Mouse (Mus musculus) c-Kit-positive CD71-positive TER-119-positive erythroid progenitor cells, embryonic 14.5 days (primary cell): ENCODE results near the gene Fnbp4.

Experiments
- DNase-seq: peaks from one replicate; pipeline ENCODE4 v3.0.0-alpha.2; 2013; ENCODE audit warnings: low spot score

Fnbp4 gene

GRCm38 (mm10) chr2:90745053-90745678 lies at the start of gene Fnbp4:
Gene Fnbp4 (plus strand): TSS chr2:90745370.
- DNase-seq: peak; percentile 99

DNA sequence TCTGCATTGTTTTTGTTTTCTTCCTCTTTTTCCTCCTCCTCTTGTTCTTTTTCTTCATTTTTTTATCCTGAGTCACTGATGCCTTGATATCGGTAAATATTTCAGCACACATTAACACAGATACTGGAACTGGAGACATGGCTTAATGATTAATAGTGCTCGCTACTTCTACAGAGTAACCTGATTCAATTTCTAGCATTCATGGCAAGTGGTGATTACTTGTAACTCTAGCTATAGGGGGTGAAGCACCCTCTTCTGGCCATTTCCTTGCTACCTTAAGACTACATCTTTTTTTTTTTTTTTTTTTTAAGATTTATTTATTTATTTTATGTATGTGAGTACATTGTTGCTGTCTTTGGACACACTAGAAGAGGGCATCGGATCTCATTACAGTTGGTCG lies 44.2 kb upstream of the Fnbp4 start:
- DNase-seq: no peak

DNA sequence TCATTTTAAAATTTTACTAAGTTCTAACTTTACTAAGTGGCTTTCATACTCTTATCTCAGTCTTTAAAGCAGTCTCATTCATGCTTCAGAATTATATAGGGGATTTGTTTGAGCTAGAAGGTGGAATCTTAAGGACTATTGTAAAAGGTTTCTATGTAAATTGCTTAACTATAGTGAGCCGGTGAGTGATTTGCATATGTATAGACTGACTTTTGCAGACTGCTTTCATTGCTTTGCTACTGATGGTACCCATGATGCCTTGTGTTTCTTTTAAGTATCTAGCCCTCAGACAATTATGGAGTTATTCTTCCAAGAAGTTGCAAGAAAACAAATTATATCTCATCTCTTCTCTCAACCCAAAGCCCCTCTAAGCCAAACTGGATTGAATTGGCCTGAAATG lies 36.6 kb upstream of the Fnbp4 start:
- no peak for DNase-seq

DNA sequence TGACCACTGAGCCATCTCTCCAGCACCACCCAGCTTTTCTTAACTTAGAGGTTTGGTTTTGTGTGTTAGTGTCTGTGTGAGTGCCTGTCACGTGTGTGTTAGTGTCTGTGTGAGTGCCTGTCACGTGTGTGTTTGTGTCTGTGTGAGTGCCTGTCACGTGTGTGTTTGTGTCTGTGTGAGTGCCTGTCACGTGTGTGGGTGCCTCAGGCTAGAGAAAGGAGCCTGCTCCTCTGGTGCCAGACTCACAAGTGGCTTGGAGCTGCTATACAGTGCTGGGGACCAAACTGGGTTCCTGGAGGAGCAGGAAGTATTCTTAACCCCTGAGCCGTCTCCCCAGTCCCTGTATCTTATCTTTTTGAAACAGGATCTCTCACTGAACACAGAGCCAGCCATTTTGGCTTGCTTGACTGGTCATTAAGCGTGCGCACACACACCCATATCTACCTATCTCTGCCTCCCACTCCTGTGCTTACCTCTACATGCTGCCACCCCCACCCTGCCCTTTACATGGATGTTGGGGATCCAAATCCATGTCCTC lies 29.5 kb upstream of the Fnbp4 start:
- peak; percentile 77 for DNase-seq

DNA sequence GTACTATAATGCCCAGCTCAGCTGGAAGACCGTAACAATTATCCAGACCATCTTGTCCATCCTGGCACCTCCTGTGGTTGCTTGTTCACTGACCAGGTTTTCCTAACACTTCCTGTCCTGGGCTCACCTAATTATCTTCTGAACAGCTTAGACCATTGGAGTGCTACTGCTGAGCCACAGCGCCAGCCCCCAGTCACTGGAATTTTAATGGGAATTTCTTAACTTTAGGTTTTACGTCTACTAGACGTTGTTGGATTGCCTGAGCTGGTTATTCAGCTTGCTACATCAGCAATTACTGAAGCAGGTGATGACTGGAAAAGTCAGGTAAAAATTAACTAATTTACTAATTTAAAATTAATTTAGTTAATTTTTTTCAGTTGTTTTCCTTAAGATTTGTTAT lies 27.8 kb upstream of the Fnbp4 start:
- DNase-seq: no peak

GRCm38 (mm10) chr2:90717948-90718347 lies 27.2 kb upstream of the Fnbp4 start:
- DNase-seq: no peak

GRCm38 (mm10) chr2:90726818-90727217 lies 18.4 kb upstream of the Fnbp4 start:
- DNase-seq: peak; percentile 40

DNA sequence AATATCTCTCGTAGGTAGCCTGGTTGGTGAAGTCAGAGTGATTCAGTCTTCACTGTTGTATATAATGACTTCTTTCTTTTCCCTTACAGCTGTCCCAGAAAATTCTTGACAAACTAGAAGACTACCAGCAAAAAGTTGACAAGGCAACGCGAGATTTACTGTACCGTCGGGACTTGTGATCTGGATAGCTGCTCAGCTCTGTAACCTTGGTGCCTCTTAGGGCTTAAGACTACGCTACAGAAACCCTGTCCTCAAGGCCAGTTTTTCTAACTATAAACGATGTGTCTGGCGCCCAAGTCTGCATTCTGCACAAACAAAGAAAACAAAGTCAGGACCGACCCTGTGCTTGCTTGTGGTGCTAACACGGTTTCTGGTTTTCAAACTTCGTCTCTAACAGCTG lies 9.8 kb upstream of the Fnbp4 start:
- DNase-seq: no peak

GRCm38 (mm10) chr2:90738801-90739200 lies 6.4 kb upstream of the Fnbp4 start:
- DNase-seq: no peak

DNA sequence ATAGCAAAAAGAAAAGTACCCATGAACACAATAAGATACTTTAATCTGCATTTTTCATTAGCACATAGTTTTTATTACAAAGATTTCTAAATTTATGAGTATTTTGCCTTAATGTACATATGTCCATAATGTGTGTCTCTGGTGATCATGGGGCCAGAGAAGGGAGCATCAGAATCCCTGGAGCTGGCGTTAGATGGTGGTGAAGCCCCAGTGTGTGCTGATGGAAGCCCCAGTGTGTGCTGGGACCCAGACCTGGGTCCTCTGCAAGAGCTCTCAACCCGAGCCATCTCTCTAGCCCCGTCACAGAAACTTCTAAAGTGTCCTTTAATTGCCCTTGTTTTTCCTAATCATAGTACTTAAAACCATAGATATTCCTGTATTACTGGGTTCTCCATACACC lies 5.8 kb upstream of the Fnbp4 start:
- no peak for DNase-seq

DNA sequence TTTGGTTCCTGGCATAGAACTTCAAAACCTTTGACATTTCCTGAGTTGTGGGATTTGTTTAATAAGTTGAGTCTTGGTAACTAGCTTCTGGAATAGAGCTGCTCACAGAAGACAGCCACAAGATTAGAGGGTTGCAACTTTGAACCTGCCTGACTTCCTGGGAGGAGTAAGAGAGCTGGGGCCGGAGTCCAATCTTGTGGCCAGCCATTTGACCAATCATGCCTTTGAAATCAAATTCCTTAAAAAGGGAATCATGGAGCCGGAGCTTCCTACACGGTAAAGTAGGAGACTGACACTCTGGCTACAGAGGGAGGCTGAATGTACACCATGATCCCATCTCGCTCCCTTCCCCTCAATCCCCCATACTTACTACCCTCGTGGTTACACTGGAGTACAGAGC lies 5.2 kb upstream of the Fnbp4 start:
- no peak for DNase-seq

DNA sequence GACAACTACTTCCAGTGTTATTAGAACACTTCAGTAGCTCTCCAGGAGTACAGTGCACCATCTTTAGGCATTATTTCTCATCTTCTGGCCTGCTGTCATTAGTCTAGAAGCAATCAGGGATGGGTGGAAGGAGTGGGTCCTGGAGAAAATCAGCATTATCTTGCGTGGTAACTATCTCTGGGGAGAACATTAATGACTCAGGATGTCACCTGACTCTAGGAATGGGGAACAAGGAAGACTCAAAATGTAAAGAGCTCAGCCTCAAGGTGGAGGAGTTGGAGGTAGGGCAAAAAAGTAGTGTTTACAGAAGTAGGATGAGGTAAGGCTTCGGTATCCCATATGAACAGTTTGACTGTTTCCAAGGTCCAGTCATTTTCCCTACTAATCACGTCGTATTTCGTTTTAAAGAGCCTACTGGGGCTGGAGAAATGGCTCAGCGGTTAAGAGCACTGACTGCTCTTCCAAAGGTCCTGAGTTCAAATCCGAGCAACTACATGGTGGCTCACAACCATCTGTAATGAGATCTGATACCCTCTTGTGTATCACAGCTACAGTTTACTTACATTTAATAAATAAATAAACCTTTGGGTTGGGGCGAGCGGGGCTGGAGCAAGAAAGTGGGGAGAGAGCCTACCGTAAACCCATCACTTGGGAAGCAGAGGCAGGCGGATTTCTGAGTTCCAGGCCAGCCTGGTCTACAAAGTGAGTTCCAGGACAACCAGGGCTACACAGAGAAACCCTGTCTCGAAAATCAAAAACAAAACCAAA lies 701 bp upstream of the Fnbp4 start:
- DNase-seq: peak; percentile 18

- DNase-seq: peak; percentile 39
These were observed 769 bp downstream of the Fnbp4 start for GRCm38 (mm10) chr2:90745740-90746537.

- no peak for DNase-seq
These were observed 1.3 kb downstream of the Fnbp4 start for GRCm38 (mm10) chr2:90746538-90746865.

GRCm38 (mm10) chr2:90747131-90747530 lies 2.0 kb downstream of the Fnbp4 start:
- no peak for DNase-seq

DNA sequence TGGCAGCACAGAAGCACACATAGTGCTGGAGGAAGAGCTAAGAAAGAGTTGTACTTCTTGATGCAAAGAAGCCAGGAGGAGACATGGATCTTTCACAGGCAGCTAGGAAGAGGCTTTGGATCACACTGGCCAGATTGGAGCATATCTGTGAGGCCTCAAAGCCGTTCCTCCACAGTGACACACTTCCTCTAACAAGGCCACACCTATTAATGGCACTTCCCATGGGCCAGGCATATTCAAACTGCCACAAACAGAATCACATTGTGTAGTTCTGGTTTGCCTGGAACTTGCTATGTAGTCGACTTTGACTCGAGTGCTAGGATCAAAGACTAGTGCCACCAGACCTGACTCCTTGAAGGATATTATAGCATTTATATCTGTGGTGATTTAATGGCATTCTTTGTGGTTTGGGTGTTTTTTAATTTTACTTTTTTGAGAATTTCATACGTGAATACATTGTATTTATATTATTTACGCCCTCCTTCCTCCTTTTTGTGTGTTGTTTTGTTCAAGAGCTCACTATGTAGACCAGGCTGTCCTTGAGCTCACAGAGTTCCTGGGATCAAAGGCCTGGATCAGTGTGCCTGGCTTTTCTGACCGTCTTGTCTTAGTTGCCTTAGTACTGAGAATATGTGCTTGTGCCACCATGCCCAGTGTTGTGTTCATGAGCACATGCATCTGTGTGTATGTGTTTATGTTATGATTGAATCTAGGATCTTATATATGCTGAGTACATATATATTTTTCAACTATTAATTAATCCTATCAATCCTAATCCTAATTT lies 4.7 kb downstream of the Fnbp4 start:
- DNase-seq: no peak

DNA sequence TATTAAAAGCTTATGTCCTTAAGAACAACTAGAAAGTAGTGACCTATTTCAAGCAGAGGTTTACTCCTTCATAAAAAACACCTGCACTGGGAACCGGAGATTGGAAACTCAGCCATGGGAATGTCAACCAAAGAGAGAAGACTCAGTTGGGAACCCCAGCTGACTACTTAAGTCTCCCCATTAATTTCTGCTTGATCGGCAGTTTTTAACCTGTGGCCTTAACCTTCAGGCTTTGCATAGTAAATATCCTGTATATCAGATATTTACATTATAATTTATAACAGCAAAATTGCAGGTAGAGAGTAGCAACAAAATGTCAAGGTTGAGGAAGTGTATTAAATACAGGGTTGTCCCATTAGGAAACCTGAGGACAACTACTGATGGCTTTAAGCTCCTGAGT lies 8.4 kb downstream of the Fnbp4 start:
- DNase-seq: no peak

DNA sequence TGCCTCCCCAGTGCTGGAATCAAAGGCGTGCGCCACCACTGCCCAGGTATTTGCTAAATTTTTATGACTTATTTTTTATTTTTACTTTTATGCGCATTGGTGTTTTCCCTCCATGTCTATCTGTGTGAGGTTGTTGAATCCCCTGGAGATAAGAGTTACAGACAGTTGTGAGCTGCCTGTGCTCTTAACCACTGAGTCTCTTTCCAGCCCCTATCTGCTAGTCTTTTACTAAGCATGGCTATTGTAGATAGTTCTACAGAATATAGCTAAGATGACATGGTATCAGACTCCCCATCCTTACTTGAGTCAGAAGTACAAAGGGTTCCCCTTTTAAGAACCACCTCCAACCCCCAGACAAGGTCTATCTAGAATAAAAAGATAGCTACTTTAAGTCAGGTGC lies 9.0 kb downstream of the Fnbp4 start:
- no peak for DNase-seq

DNA sequence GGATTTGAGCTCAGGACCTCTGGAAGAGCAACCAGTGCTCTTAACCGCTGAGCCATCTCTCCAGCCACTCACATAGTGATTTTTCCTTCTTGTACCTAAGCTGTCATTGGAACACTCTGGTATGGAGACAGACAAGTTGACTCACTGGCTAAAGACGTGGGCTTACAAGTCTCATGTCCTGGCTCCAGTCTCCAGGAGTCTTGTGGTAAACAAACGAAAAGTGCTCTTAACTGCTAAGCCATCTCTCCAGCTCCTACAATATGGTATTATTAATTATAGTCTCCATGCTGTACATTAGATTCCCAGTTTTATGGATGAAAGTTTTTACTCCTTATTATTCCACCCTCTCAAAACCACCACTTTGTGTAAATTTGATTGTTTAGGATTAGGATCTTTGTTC lies 20.0 kb downstream of the Fnbp4 start:
- no peak for DNase-seq

GRCm38 (mm10) chr2:90781323-90781722 lies 36.2 kb downstream of the Fnbp4 start:
- DNase-seq: no peak

DNA sequence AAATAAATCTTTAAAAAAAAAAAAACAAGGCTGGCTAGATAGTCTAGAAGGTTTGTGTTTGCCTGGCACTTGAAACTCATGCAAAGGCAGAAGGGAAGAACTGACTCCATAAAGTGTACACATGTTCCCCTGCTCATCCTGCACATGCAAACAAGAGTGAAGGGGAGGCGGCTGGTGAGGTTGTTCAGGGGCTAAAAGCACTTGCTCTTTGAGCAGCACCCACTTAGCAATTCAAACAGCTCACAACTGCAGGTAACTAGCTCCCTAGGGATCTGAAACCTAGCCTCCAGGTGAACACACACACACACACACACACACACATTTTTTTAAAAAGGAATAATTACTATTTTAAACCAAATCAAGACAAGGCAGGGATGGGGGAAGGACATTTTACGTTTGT lies 36.8 kb downstream of the Fnbp4 start:
- DNase-seq: no peak

GRCm38 (mm10) chr2:90782458-90782857 lies 37.3 kb downstream of the Fnbp4 start, which contains the start of gene Agbl2:
Gene Agbl2 (plus strand): TSS chr2:90782727.
- no peak for DNase-seq
